Mouse (Mus musculus) left cerebral cortex, adult 11 months (tissue): ENCODE measurements at regions not wholly inside any gene's neighbourhood (a gene's known extent, or its start where the extent isn't known, plus 50 kb on each side); places are given as distances from the start of the nearest gene placed in this dataset.

Experiments
- DNase-seq: peaks from one replicate; pipeline ENCODE4 v3.0.0; 2022; ENCODE audit warnings: low spot score

GRCm38 (mm10) chr4:127419062-127419785, 61.2 kb upstream of the Gjb5 start:
- DNase-seq: no peak

- no peak for DNase-seq
Measured at GRCm38 (mm10) chr4:127416906-127417305, 58.9 kb upstream of the Gjb5 start.

DNA sequence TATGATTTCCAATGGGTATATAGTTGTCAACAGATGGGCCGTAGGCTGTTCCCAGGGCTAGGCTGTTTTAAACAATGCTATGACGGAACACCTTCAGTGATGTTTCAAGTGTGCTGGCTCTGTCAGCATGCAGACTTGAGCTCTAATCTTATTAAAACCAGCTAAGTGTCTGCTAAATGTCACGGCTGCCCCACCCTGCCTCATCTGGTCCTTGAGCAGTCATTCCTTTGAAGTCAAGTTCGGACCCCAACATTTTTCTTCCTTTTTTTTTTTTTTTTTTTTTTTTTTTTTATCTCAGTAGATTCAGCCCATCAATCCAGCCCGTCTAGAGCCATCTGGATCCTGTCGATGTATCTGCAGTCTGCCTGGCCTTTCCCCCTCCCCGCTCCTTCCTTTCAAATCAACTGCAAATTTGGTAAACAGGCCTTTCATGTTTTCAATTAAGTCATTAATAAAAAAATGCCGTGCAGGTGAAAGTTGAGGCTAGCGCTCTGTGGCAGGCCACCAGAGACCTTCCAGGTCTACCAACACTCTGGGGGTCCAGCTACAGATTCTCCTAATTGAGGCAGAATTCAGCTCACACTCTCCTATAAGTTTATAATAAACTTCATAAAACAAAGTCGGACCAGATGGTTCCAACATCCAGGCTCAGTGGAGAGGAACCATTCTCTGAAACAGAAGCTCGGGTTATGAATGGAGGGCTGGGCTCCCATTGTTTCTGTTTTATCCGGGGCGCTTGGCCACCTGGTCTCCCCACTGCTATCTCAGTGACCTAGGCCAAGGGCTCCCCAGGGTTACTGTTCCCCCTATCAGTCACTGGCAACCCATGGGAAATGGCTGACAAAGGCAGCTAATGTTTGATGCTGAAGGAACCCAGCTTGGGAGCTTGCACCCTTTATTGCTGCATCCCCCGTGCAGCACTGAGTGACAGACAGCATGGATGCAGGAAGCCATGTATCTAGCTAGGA, 56.3 kb upstream of the Gjb5 start:
- DNase-seq: no peak
